Mouse (Mus musculus): ENCODE results near the gene AC131692.1.
A peak's percentile ranks its signal among the peaks of the same experiment; 100 is the strongest.
"Not testable (repeated sequence)": the region's sequence is repeated elsewhere in the genome, so short reads cannot be mapped to it uniquely, and the experiment has no call there.

AC131692.1 gene

GRCm38 (mm10) chr19:6117346-6117985, 23.2 kb downstream of the AC131692.1 start:
- no peak for DNase-seq (ENCODE audit: low read depth, low spot score)

GRCm38 (mm10) chr19:6117986-6118676, 23.9 kb downstream of the AC131692.1 start, which contains the start of gene Sac3d1:
Gene Sac3d1, minus strand, starts transcription at chr19:6118650.
- DNase-seq (ENCODE audit: low read depth, low spot score), result peak; percentile 80

GRCm38 (mm10) chr19:6118677-6119185, 24.5 kb downstream of the AC131692.1 start:
- no peak for DNase-seq (ENCODE audit: low read depth, low spot score)

GRCm38 (mm10) chr19:6121761-6122160, 27.5 kb downstream of the AC131692.1 start:
- DNase-seq (ENCODE audit: low read depth, low spot score), result no peak

GRCm38 (mm10) chr19:6123330-6123729, 29.1 kb downstream of the AC131692.1 start:
- DNase-seq (ENCODE audit: low read depth, low spot score), result no peak

- DNase-seq (ENCODE audit: low read depth, low spot score), result no peak
Measured at GRCm38 (mm10) chr19:6124898-6125297, 30.7 kb downstream of the AC131692.1 start.

GRCm38 (mm10) chr19:6126289-6126688, 32.1 kb downstream of the AC131692.1 start:
- DNase-seq (ENCODE audit: low read depth, low spot score), result peak; percentile 32

- no peak for DNase-seq (ENCODE audit: low read depth, low spot score)
Measured at GRCm38 (mm10) chr19:6126789-6127580, 32.8 kb downstream of the AC131692.1 start.

GRCm38 (mm10) chr19:6127760-6128341, 33.6 kb downstream of the AC131692.1 start, which contains the start of gene Snx15:
Gene Snx15, minus strand, starts transcription at chr19:6128304.
- DNase-seq (ENCODE audit: low read depth, low spot score), result peak; percentile 94

GRCm38 (mm10) chr19:6130414-6131128, 36.4 kb downstream of the AC131692.1 start:
- DNase-seq (ENCODE audit: low read depth, low spot score), result not testable (repeated sequence)

GRCm38 (mm10) chr19:6132171-6132827, 38.1 kb downstream of the AC131692.1 start:
- DNase-seq (ENCODE audit: low read depth, low spot score), result no peak

- not testable (repeated sequence) for DNase-seq (ENCODE audit: low read depth, low spot score)
Measured at GRCm38 (mm10) chr19:6133197-6133596, 39.0 kb downstream of the AC131692.1 start.

- no peak for DNase-seq (ENCODE audit: low read depth, low spot score)
Measured at GRCm38 (mm10) chr19:6136397-6136796, 42.2 kb downstream of the AC131692.1 start.

GRCm38 (mm10) chr19:6139701-6140100, 45.5 kb downstream of the AC131692.1 start:
- DNase-seq (ENCODE audit: low read depth, low spot score), result no peak

- peak; percentile 36 for DNase-seq (ENCODE audit: low read depth, low spot score)
Measured at GRCm38 (mm10) chr19:6140374-6140677, 46.1 kb downstream of the AC131692.1 start.

GRCm38 (mm10) chr19:6140678-6141393, 46.6 kb downstream of the AC131692.1 start, which contains the start of gene Batf2:
Gene Batf2, plus strand, starts transcription at chr19:6140983.
- DNase-seq (ENCODE audit: low read depth, low spot score), result peak; percentile 92

GRCm38 (mm10) chr19:6141394-6141749, 47.2 kb downstream of the AC131692.1 start, which contains the start of gene Arl2:
Gene Arl2, minus strand, starts transcription at chr19:6141548.
- DNase-seq (ENCODE audit: low read depth, low spot score), result peak; percentile 63

GRCm38 (mm10) chr19:6144842-6145241, 50.6 kb downstream of the AC131692.1 start:
- DNase-seq (ENCODE audit: low read depth, low spot score), result no peak
